Mouse (Mus musculus): ENCODE measurements around the gene Ccn1.

Ccn1 gene

GRCm38 (mm10) chr3:145648991-145649851 is 560 bp downstream of the Ccn1 start:
- DNase-seq, result peak; percentile 78

GRCm38 (mm10) chr3:145648097-145648931 is 1.5 kb downstream of the Ccn1 start:
- DNase-seq, result peak; percentile 27

- peak; percentile 9 for DNase-seq
Measured at GRCm38 (mm10) chr3:145647416-145647815, 2.4 kb downstream of the Ccn1 start.

- DNase-seq, result no peak
Measured at GRCm38 (mm10) chr3:145646666-145647065, 3.1 kb downstream of the Ccn1 start.

- no peak for DNase-seq
Measured at GRCm38 (mm10) chr3:145646009-145646408, 3.8 kb downstream of the Ccn1 start.

- DNase-seq, result no peak
Measured at GRCm38 (mm10) chr3:145645463-145645862, 4.3 kb downstream of the Ccn1 start.

- peak; percentile 49 for DNase-seq
Measured at GRCm38 (mm10) chr3:145642861-145643260, 6.9 kb downstream of the Ccn1 start.

- no peak for DNase-seq
Measured at GRCm38 (mm10) chr3:145641878-145642277, 7.9 kb downstream of the Ccn1 start.

- no peak for DNase-seq
Measured at GRCm38 (mm10) chr3:145641036-145641685, 8.6 kb downstream of the Ccn1 start.

- no peak for DNase-seq
Measured at GRCm38 (mm10) chr3:145640583-145640982, 9.2 kb downstream of the Ccn1 start.

- no peak for DNase-seq
Measured at GRCm38 (mm10) chr3:145640170-145640569, 9.6 kb downstream of the Ccn1 start.

GRCm38 (mm10) chr3:145634002-145634710 is 15.6 kb downstream of the Ccn1 start:
- peak; percentile 91 for DNase-seq

- DNase-seq, result peak; percentile 90
Measured at GRCm38 (mm10) chr3:145632888-145633287, 16.9 kb downstream of the Ccn1 start.

- no peak for DNase-seq
Measured at GRCm38 (mm10) chr3:145628643-145629042, 21.1 kb downstream of the Ccn1 start.

- peak; percentile 60 for DNase-seq
Measured at GRCm38 (mm10) chr3:145627830-145628229, 22.0 kb downstream of the Ccn1 start.

GRCm38 (mm10) chr3:145626063-145626462 is 23.7 kb downstream of the Ccn1 start:
- DNase-seq, result no peak

GRCm38 (mm10) chr3:145625546-145625945 is 24.2 kb downstream of the Ccn1 start:
- DNase-seq, result no peak

- no peak for DNase-seq
Measured at GRCm38 (mm10) chr3:145624786-145625185, 25.0 kb downstream of the Ccn1 start.

GRCm38 (mm10) chr3:145623047-145623446 is 26.7 kb downstream of the Ccn1 start:
- DNase-seq, result no peak

GRCm38 (mm10) chr3:145621209-145621608 is 28.6 kb downstream of the Ccn1 start:
- no peak for DNase-seq

GRCm38 (mm10) chr3:145619621-145620365 is 30.0 kb downstream of the Ccn1 start:
- DNase-seq, result no peak

- DNase-seq, result no peak
Measured at GRCm38 (mm10) chr3:145618299-145618698, 31.5 kb downstream of the Ccn1 start.
